Mouse (Mus musculus): ENCODE measurements around the gene Tmem246. TPM values are rescaled to one million over a fixed set of nuclear protein-coding genes. Genes with fewer than 3 reads are reported as not detected.

Gene Tmem246
- total RNA-seq, 2 experiments from 2014 or later, result 42.0 to 47.4 TPM

Other genes starting within 250 kb of the Tmem246 start
- not detected for gene Acnat2, start 189.7 kb downstream of the Tmem246 start, total RNA-seq (2021)
- not detected for gene Acnat1, start 124.0 kb downstream of the Tmem246 start, total RNA-seq (2021)
- gene Baat, start 91.3 kb downstream of the Tmem246 start, total RNA-seq (2021), result under 1 TPM in 1 of 2 experiments, not detected in 1; 0.12 TPM
- 10 to 100 TPM; 37.3 to 41.7 TPM for gene Mrpl50, start 76.8 kb downstream of the Tmem246 start, total RNA-seq (2021)
- 1 to 10 TPM; 5.8 to 8.1 TPM for gene Zfp189, start 76.7 kb downstream of the Tmem246 start, total RNA-seq (2021)
- gene Aldob, start 48.3 kb downstream of the Tmem246 start, total RNA-seq (2021), result under 1 TPM in 1 of 2 experiments, not detected in 1; 0.22 TPM
- 10 to 100 TPM; 36.9 TPM for gene Rnf20, start 34.1 kb upstream of the Tmem246 start, total RNA-seq (2021)
- gene Ppp3r2, start 84.1 kb upstream of the Tmem246 start, total RNA-seq (2021), result not detected
- under 1 TPM; 0.15 to 0.38 TPM for gene Grin3a, start 247.9 kb upstream of the Tmem246 start, total RNA-seq (2021)